Mouse (Mus musculus) thymus, adult 2 months (tissue): ENCODE data around the gene Necab2.

Experiments used
- CTCF ChIP-seq: fragments of 200-500 bp; IDR thresholded peaks from 2 replicates; pipeline ENCODE4 v1.5.1; 2012; ENCODE audit warnings: mild to moderate bottlenecking, control low read depth, low read length, moderate library complexity, borderline replicate concordance; ENCODE audit not compliant: control insufficient read depth, poor library complexity, insufficient read depth; ENCODE audit errors: extremely low read depth
- POLR2A ChIP-seq: fragments of 200-500 bp; IDR thresholded peaks from 2 replicates; pipeline ENCODE4 v1.6.1; 2012; ENCODE audit warnings: mild to moderate bottlenecking, low read length, control low read depth, moderate library complexity; ENCODE audit not compliant: control insufficient read depth, poor library complexity, insufficient read depth; ENCODE audit errors: extremely low read depth

DNA sequence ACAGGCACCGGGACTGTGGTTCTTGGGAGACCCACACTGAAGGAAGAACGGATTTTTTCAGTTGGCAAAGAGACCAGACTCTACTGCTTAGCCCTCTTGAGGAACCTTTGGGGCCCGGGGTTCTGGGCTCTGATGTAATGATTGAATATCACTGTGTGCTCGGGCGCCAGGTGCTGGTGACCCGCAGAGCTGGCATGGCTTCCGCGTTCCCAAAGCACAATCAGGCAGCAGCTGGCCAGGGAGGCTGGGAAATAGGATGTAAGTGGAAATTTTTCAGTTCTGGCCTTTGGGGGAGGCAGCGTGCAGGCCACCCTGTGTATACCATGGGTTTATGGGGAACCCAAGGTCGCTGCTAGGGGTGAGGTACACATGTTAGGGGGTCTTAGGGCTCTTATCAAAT is 20.3 kb downstream of the Necab2 start:
- no peak for TF ChIP-seq POLR2A
- TF ChIP-seq CTCF: no peak
